Mouse (Mus musculus): ENCODE data around the gene Aplp2. TPM values are rescaled to one million over a fixed set of nuclear protein-coding genes. Genes with fewer than 3 reads are reported as not detected.

The Aplp2 gene
- polyA plus RNA-seq, 2 experiments = 202 to 228 TPM

- 78% methylated on average over 11 of the region's 11 CpGs for WGBS
- H3K36me3 ChIP-seq (ENCODE audit: control insufficient read depth, insufficient read depth, low read length) = no peaks in the 10 kb centered on the region
- TF ChIP-seq POLR2A (IDR thresholded peaks at IDR 0.05; ENCODE audit: borderline replicate concordance, extremely low read depth, insufficient read depth, insufficient read length) = no peak
- no peak overlapping the region for H3K4me2 ChIP-seq (replicated peaks; ENCODE audit: low read depth, low read length, severe bottlenecking)
- ATAC-seq (ENCODE audit: low FRiP score, low read depth) (no peak), DNase-seq (ENCODE audit: low spot score) (no peak)
- H3K9me3 ChIP-seq (ENCODE audit: control insufficient read depth, low read length) = no peaks in the 10 kb centered on the region
- no peak overlapping the region for H3K27ac ChIP-seq (replicated peaks; ENCODE audit: low read depth, low read length)
- no peaks in the 10 kb centered on the region for H3K27me3 ChIP-seq (ENCODE audit: control insufficient read depth, insufficient read depth, low read length)
- H3K4me3 ChIP-seq (replicated peaks; ENCODE audit: low read length) = no peak overlapping the region
- no peak overlapping the region for H3K9ac ChIP-seq (ENCODE audit: low read depth, low read length, severe bottlenecking)
- no peaks in the 10 kb centered on the region for H3K4me1 ChIP-seq (ENCODE audit: control insufficient read depth, insufficient read depth, low read length)
Observed at GRCm38 (mm10) chr9:31225808-31226207, 14.2 kb upstream of the Aplp2 start.

- H3K4me1 ChIP-seq (ENCODE audit: control insufficient read depth, insufficient read depth, low read length) = no peaks in the 10 kb centered on the region
- ATAC-seq (ENCODE audit: low FRiP score, low read depth) (no peak), DNase-seq (ENCODE audit: low spot score) (no peak)
- H3K27ac ChIP-seq (replicated peaks; ENCODE audit: low read depth, low read length) = no peak overlapping the region
- H3K27me3 ChIP-seq (ENCODE audit: control insufficient read depth, insufficient read depth, low read length) = no peaks in the 10 kb centered on the region
- H3K36me3 ChIP-seq (ENCODE audit: control insufficient read depth, insufficient read depth, low read length) = no peaks in the 10 kb centered on the region
- no peak overlapping the region for H3K9ac ChIP-seq (ENCODE audit: low read depth, low read length, severe bottlenecking)
- no peak overlapping the region for H3K4me3 ChIP-seq (replicated peaks; ENCODE audit: low read length)
- WGBS = 78% methylated on average over 4 of the region's 4 CpGs
- no peak for TF ChIP-seq POLR2A (IDR thresholded peaks at IDR 0.05; ENCODE audit: borderline replicate concordance, extremely low read depth, insufficient read depth, insufficient read length)
- H3K9me3 ChIP-seq (ENCODE audit: control insufficient read depth, low read length) = no peaks in the 10 kb centered on the region
- H3K4me2 ChIP-seq (replicated peaks; ENCODE audit: low read depth, low read length, severe bottlenecking) = no peak overlapping the region
Observed at GRCm38 (mm10) chr9:31223475-31223874, 11.9 kb upstream of the Aplp2 start.

DNA sequence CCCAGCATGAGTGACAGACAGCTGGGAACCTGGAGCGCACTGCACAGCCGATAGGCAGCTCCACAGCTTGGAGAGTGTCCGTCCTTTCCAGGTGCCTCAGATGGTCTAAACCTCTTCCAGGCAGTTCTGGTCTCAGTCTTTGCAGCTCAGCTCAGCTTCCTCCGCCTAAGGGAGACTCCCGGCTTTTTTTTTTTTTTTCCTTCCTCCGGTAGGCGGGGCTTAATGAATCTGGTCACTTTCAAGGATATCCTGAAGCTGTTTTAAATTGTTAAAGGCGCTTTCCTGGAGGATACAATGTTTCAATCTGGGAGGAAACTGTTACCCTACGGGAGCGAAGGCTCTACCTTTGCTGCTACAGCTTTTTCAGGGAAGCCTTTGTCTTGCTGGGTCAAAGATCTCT is 9.6 kb upstream of the Aplp2 start:
- no peak for DNase-seq (ENCODE audit: low spot score)
- Histone ChIP-seq H3K4me2 (replicated peaks; ENCODE audit: low read depth, low read length, severe bottlenecking) (0 out of 2 replicates have a peak overlapping the region, but pooled peaks have one; percentile 7), H3K27ac (replicated peaks; ENCODE audit: low read depth, low read length) (no peak overlapping the region; the same call in 1 of the 2 replicates)

DNA sequence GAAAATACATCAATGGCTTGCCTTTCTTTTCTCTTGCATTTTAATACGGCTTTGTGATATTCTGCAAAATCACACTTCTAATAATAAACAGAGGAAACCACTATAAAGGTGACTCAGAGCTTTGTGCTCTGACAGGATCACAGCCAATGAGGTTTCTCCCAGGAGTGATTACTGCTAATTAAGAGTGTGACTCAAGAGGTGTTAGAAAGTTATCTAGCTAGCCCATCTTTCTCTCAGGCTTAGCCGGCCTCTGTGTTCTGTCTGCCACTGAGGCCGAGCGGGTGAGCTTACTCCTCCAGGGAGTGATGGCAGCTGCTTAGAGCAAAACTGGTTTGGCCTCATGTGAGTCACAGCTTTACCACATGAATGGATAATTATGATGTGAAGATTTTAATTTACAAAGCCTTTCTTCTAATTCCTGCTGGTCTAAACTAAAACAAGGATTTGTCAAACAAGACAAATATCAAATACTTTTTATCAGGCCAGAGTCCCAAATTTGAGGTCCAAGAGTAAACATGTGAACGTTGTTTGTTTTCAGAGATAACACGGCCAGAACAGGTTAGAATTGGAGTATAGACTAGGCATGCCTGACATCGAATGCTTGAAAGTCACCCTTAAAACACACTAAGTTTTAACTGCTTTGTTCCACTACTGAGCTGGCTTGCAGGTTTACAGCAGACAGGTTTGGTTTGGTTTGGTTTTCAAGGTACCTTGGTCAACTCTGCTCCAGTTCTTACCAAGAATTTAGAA is 6.2 kb upstream of the Aplp2 start:
- Histone ChIP-seq H3K4me3 (replicated peaks; ENCODE audit: low read length) (no peak overlapping the region), H3K4me1 (ENCODE audit: control insufficient read depth, insufficient read depth, low read length) (peaks cover 2% of the 10 kb centered on the region; the same call in 1 of the 2 replicates), H3K36me3 (ENCODE audit: control insufficient read depth, insufficient read depth, low read length) (no peaks in the 10 kb centered on the region), H3K27me3 (ENCODE audit: control insufficient read depth, insufficient read depth, low read length) (no peaks in the 10 kb centered on the region), H3K9ac (ENCODE audit: low read depth, low read length, severe bottlenecking) (no peak overlapping the region), H3K27ac (replicated peaks; ENCODE audit: low read depth, low read length) (no peak overlapping the region), H3K4me2 (replicated peaks; ENCODE audit: low read depth, low read length, severe bottlenecking) (no peak overlapping the region), H3K9me3 (ENCODE audit: control insufficient read depth, low read length) (no peaks in the 10 kb centered on the region)
- DNase-seq (ENCODE audit: low spot score) (no peak), ATAC-seq (ENCODE audit: low FRiP score, low read depth) (no peak)
- 51% methylated on average over 7 of the region's 7 CpGs for WGBS
- TF ChIP-seq POLR2A (IDR thresholded peaks at IDR 0.05; ENCODE audit: borderline replicate concordance, extremely low read depth, insufficient read depth, insufficient read length) = no peak

More for the DNA sequence above, 9.6 kb upstream of the Aplp2 start:
- H3K9ac ChIP-seq (ENCODE audit: low read depth, low read length, severe bottlenecking) = no peak overlapping the region
- TF ChIP-seq POLR2A (IDR thresholded peaks at IDR 0.05; ENCODE audit: borderline replicate concordance, extremely low read depth, insufficient read depth, insufficient read length) = no peak
- ATAC-seq (ENCODE audit: low FRiP score, low read depth) = no peak
- no peaks in the 10 kb centered on the region for H3K27me3 ChIP-seq (ENCODE audit: control insufficient read depth, insufficient read depth, low read length)
- H3K36me3 ChIP-seq (ENCODE audit: control insufficient read depth, insufficient read depth, low read length) = no peaks in the 10 kb centered on the region
- 31% methylated on average over 10 of the region's 10 CpGs for WGBS
- no peaks in the 10 kb centered on the region for H3K9me3 ChIP-seq (ENCODE audit: control insufficient read depth, low read length)
- H3K4me1 ChIP-seq (ENCODE audit: control insufficient read depth, insufficient read depth, low read length) = no peaks in the 10 kb centered on the region
- H3K4me3 ChIP-seq (replicated peaks; ENCODE audit: low read length) = no peak overlapping the region

DNA sequence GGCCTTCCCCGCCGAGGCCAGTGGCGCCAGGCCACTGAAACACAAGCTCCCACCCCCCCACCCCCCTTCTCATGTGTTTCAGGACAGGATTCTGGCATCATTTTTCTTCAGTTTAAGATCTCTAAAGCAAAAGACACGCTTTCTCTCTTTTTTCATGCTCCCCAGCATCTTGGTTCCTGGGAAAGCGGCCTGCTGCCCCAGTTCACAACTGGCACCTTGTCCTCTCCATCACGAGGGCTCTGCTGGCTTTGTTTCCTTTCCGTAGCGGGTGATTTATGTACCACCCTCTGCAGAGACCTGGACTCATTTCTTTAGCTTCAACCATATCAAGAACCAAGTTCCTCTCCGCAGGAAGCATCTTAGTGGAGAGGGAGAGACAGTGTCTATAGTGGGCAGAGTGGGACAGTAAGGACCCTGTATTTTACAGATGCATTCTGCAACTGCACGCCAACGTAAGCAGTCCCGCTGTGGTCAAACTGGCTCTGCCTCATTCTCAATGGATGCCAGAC is 939 bp upstream of the Aplp2 start:
- no peak for ATAC-seq (ENCODE audit: low FRiP score, low read depth)
- no peaks in the 10 kb centered on the region for H3K36me3 ChIP-seq (ENCODE audit: control insufficient read depth, insufficient read depth, low read length)
- no peaks in the 10 kb centered on the region for H3K9me3 ChIP-seq (ENCODE audit: control insufficient read depth, low read length)
- TF ChIP-seq POLR2A (IDR thresholded peaks at IDR 0.05; ENCODE audit: borderline replicate concordance, extremely low read depth, insufficient read depth, insufficient read length) = no peak
- peak overlapping the region; percentile 83 for H3K27ac ChIP-seq (replicated peaks; ENCODE audit: low read depth, low read length)
- peak overlapping the region; percentile 88 for H3K4me3 ChIP-seq (replicated peaks; ENCODE audit: low read length)
- 20% methylated on average over 10 of the region's 12 CpGs for WGBS
- peak overlapping the region; percentile 97 for H3K4me2 ChIP-seq (replicated peaks; ENCODE audit: low read depth, low read length, severe bottlenecking)
- DNase-seq (ENCODE audit: low spot score) = no peak
- peaks cover 15% of the 10 kb centered on the region for H3K4me1 ChIP-seq (ENCODE audit: control insufficient read depth, insufficient read depth, low read length)
- peak overlapping the region; percentile 84 for H3K9ac ChIP-seq (ENCODE audit: low read depth, low read length, severe bottlenecking)
- no peaks in the 10 kb centered on the region for H3K27me3 ChIP-seq (ENCODE audit: control insufficient read depth, insufficient read depth, low read length)

Measured in limb, embryonic 14.5 days (tissue).